Mouse (Mus musculus): ENCODE measurements around the gene Tcte1. TPM values are rescaled to one million over a fixed set of nuclear protein-coding genes. Genes with fewer than 3 reads are reported as not detected.
A peak's percentile ranks its signal among the peaks of the same experiment; 100 is the strongest.

Gene Tcte1
- polyA plus RNA-seq, 1 experiment from 2014 or later: 6.2 TPM

- peaks cover 51% of the 10 kb centered on the region for H3K4me1 ChIP-seq
- H3K9me3 ChIP-seq (replicated peaks): no peaks in the 10 kb centered on the region
- H3K36me3 ChIP-seq: peaks cover 29% of the 10 kb centered on the region
- no peak overlapping the region for H3K9ac ChIP-seq
- no peak overlapping the region for H3K27ac ChIP-seq (replicated peaks)
- no peak overlapping the region for H3K4me3 ChIP-seq (replicated peaks)
- ATAC-seq (ENCODE audit: insufficient number of reproducible peaks, low FRiP score, low TSS enrichment, low read depth): no peak
- no peaks in the 10 kb centered on the region for H3K27me3 ChIP-seq
- WGBS: 97% methylated on average over 7 of the region's 7 CpGs
- no peak overlapping the region for H3K4me2 ChIP-seq (replicated peaks)
Measured at GRCm38 (mm10) chr17:45589236-45589635, 66.0 kb downstream of the Tcte1 start.

DNA sequence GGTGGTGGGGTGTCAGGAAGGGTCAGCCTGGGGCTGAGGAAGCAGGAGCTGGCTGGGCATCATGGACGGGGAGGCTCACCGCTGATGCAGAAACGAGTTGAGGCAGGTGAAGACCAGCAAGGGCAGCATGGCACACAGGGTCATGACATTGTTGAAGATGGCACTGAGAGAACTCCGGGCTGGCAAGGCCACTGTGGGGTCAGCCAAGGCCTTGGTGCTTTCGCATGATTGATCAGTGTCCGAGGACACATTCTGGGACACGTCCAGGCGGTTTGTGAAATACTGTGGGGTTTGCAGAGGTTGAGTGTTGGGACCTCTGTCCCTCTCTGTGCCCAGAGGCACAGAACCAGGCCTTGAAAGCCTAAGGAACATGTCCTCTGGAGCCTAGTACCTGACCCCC is 66.6 kb downstream of the Tcte1 start:
- no peak overlapping the region for H3K4me3 ChIP-seq (replicated peaks)
- no peak overlapping the region for H3K27ac ChIP-seq (replicated peaks)
- ATAC-seq (ENCODE audit: insufficient number of reproducible peaks, low FRiP score, low TSS enrichment, low read depth): no peak
- no peaks in the 10 kb centered on the region for H3K9me3 ChIP-seq (replicated peaks)
- no peak overlapping the region for H3K9ac ChIP-seq
- peaks cover 51% of the 10 kb centered on the region for H3K4me1 ChIP-seq
- 93% methylated on average over 8 of the region's 8 CpGs for WGBS
- no peak overlapping the region for H3K4me2 ChIP-seq (replicated peaks)
- H3K36me3 ChIP-seq: peaks cover 29% of the 10 kb centered on the region
- H3K27me3 ChIP-seq: no peaks in the 10 kb centered on the region

GRCm38 (mm10) chr17:45590410-45590809 is 67.2 kb downstream of the Tcte1 start:
- 65% methylated on average over 6 of the region's 6 CpGs for WGBS
- H3K27me3 ChIP-seq: no peaks in the 10 kb centered on the region
- no peak overlapping the region for H3K9ac ChIP-seq
- H3K9me3 ChIP-seq (replicated peaks): no peaks in the 10 kb centered on the region
- H3K4me2 ChIP-seq (replicated peaks): no peak overlapping the region
- H3K27ac ChIP-seq (replicated peaks): no peak overlapping the region
- H3K36me3 ChIP-seq: peaks cover 29% of the 10 kb centered on the region
- ATAC-seq (ENCODE audit: insufficient number of reproducible peaks, low FRiP score, low TSS enrichment, low read depth): no peak
- no peak overlapping the region for H3K4me3 ChIP-seq (replicated peaks)
- peaks cover 50% of the 10 kb centered on the region for H3K4me1 ChIP-seq

DNA sequence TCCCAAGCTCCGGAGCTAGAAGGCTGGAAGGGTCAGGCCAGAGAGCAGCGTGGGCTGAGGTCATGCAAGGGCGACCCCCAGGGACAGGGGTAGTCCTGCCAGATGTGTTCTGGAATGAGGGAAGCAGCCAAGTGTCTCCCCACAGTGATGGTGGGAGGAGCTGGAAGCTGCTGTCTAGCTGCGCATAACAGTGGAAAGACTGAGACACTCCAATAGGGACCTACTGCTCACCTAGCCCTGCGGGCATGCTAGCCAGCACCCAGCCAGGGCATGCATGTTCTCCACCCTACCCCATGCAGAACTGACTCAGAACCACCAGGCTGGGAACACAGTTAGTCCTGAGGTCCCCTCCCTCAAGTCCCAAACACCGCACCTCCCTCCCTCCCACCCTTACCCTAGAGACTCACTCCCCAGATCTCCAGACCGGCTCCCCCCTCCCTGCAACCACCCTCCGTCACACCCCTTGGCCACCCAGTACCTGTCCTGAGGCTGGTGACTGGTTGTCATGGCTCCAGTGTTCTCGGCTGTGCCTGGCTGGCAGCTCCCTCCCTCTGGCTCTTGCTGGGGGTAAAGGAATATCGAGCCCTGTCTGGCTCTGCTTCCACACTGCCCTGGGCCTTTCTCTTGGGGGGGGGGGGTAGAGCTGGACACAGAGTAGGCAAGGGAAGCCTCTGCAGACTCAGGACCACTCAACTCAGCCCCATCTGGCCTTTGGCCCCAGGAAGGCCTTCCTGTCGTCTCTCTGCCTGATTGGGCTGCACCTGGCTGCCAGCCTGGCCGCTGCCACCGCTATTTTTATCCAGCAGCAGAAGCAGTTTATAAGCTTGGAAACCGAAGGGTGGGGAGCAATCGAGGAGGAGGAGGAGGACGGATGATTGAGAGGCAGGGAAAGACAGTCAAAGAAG is 68.7 kb downstream of the Tcte1 start:
- H3K27ac ChIP-seq (replicated peaks): peak overlapping the region; percentile 31

More for the DNA sequence above, 68.7 kb downstream of the Tcte1 start:
- 40% methylated on average over 16 of the region's 16 CpGs for WGBS
- H3K36me3 ChIP-seq: peaks cover 22% of the 10 kb centered on the region
- peak overlapping the region; percentile 7; the same call in 1 of the 2 replicates for H3K9ac ChIP-seq
- H3K27me3 ChIP-seq: no peaks in the 10 kb centered on the region
- H3K4me3 ChIP-seq (replicated peaks): no peak overlapping the region; the same call in 1 of the 2 replicates
- H3K4me2 ChIP-seq (replicated peaks): peak overlapping the region; percentile 28
- ATAC-seq (ENCODE audit: insufficient number of reproducible peaks, low FRiP score, low TSS enrichment, low read depth): no peak
- H3K9me3 ChIP-seq (replicated peaks): no peaks in the 10 kb centered on the region
- peaks cover 60% of the 10 kb centered on the region for H3K4me1 ChIP-seq

Other genes with a start within 250 kb of the Tcte1 start
- gene Cdc5l, start 89.7 kb upstream of the Tcte1 start, polyA plus RNA-seq (2015; fragmentation: Nextera tagmentation; extraction: Ambion mirVana): 56.4 and 65.7 TPM in 2 replicates
- 0.46 and 0.81 TPM in 2 replicates for gene Spats1, start 48.0 kb upstream of the Tcte1 start, polyA plus RNA-seq (2015; fragmentation: Nextera tagmentation; extraction: Ambion mirVana)
- gene Aars2, start 16.6 kb upstream of the Tcte1 start, polyA plus RNA-seq (2015; fragmentation: Nextera tagmentation; extraction: Ambion mirVana): 15.8 and 16.6 TPM in 2 replicates
- gene Tmem151b, start 26.2 kb downstream of the Tcte1 start, polyA plus RNA-seq (2015; fragmentation: Nextera tagmentation; extraction: Ambion mirVana): 3.9 and 4.7 TPM in 2 replicates
- 5.5 and 6.3 TPM in 2 replicates for gene Nfkbie, start 32.3 kb downstream of the Tcte1 start, polyA plus RNA-seq (2015; fragmentation: Nextera tagmentation; extraction: Ambion mirVana)
- 133 and 139 TPM in 2 replicates for gene Slc35b2, start 40.4 kb downstream of the Tcte1 start, polyA plus RNA-seq (2015; fragmentation: Nextera tagmentation; extraction: Ambion mirVana)
- 1,563 and 1,577 TPM in 2 replicates for gene Hsp90ab1, start 49.8 kb downstream of the Tcte1 start, polyA plus RNA-seq (2015; fragmentation: Nextera tagmentation; extraction: Ambion mirVana)
- 92.7 and 99.7 TPM in 2 replicates for gene Slc29a1, start 76.2 kb downstream of the Tcte1 start, polyA plus RNA-seq (2015; fragmentation: Nextera tagmentation; extraction: Ambion mirVana)
- gene Mymx, start 78.7 kb downstream of the Tcte1 start, polyA plus RNA-seq (2015; fragmentation: Nextera tagmentation; extraction: Ambion mirVana): 29.9 and 41.1 TPM in 2 replicates
- 0.71 and 0.77 TPM in 2 replicates for gene Capn11, start 135.9 kb downstream of the Tcte1 start, polyA plus RNA-seq (2015; fragmentation: Nextera tagmentation; extraction: Ambion mirVana)
- gene Mrpl14, start 162.9 kb downstream of the Tcte1 start, polyA plus RNA-seq (2015; fragmentation: Nextera tagmentation; extraction: Ambion mirVana): 157 and 165 TPM in 2 replicates
- gene Tmem63b, start 163.5 kb downstream of the Tcte1 start, polyA plus RNA-seq (2015; fragmentation: Nextera tagmentation; extraction: Ambion mirVana): 45.8 and 52.4 TPM in 2 replicates
- 0.49 TPM in 1 of 2 replicates, not detected in the other for gene 1600014C23Rik, start 210.4 kb downstream of the Tcte1 start, polyA plus RNA-seq (2015; fragmentation: Nextera tagmentation; extraction: Ambion mirVana)